Mouse (Mus musculus) kidney, postnatal 0 days (tissue): ENCODE data around the gene 4930562C15Rik. TPM values are rescaled to one million over a fixed set of nuclear protein-coding genes. Genes with fewer than 3 reads are reported as not detected.

Source experiments
- ATAC-seq: fragments of 200-750 bp; cut with Nextera tagmentation; replicated peaks from 2 replicates; pipeline ENCODE4 v1.8.0; 2017; ENCODE audit warnings: low read depth, moderate number of reproducible peaks, moderate TSS enrichment, moderate library complexity; ENCODE audit not compliant: low FRiP score
- DNase-seq: peaks from one replicate; pipeline ENCODE4 v3.0.0-alpha.2; 2016; ENCODE audit warnings: low spot score
- H3K27ac ChIP-seq: fragments of 300-500 bp; sonication (generic); 2 replicates; pipeline ENCODE4 v1.5.1; 2014; ENCODE audit warnings: mild to moderate bottlenecking
- H3K27me3 ChIP-seq: fragments of 300-500 bp; sonication (generic); 2 replicates; pipeline ENCODE4 v1.6.1; 2014; ENCODE audit warnings: low read length, mixed read lengths; ENCODE audit not compliant: insufficient read depth
- H3K36me3 ChIP-seq: fragments of 300-500 bp; sonication (generic); 2 replicates; pipeline ENCODE4 v1.6.1; 2014; ENCODE audit warnings: low read length, mixed read lengths; ENCODE audit not compliant: insufficient read depth
- H3K4me1 ChIP-seq: fragments of 300-500 bp; sonication (generic); replicated peaks from 2 replicates; pipeline ENCODE4 v1.6.1; 2014; ENCODE audit warnings: antibody characterized with exemption, low read length, mixed read lengths; ENCODE audit not compliant: insufficient read depth
- H3K4me2 ChIP-seq: fragments of 300-500 bp; sonication (generic); 2 replicates; pipeline ENCODE4 v1.6.1; 2014; ENCODE audit warnings: mild to moderate bottlenecking, low read length, moderate library complexity, mixed read lengths
- H3K4me3 ChIP-seq: fragments of 300-500 bp; sonication (generic); replicated peaks from 2 replicates; pipeline ENCODE4 v1.5.1; 2014; ENCODE audit warnings: low read depth, low read length
- H3K9ac ChIP-seq: fragments of 300-500 bp; sonication (generic); 2 replicates; pipeline ENCODE4 v1.6.1; 2014; ENCODE audit warnings: low read depth, low read length
- H3K9me3 ChIP-seq: fragments of 300-500 bp; sonication (generic); replicated peaks from 2 replicates; pipeline ENCODE4 v1.6.1; 2016; ENCODE audit warnings: low read length, inconsistent platforms, mixed read lengths
- CTCF ChIP-seq: IDR thresholded peaks from 2 replicates; pipeline ENCODE4 v1.5.1; 2016; ENCODE audit warnings: antibody characterized with exemption, low read depth, mild to moderate bottlenecking, moderate library complexity
- WGBS: fragments of 180-500 bp; shearing (Covaris S2); extraction: QIAGEN DNeasy Blood & Tissue Kit; methylation state at CpG from one replicate; pipeline ENCODE4 v1.1.7; 2014; 5-methylcytosine and 5-hydroxymethylcytosine counted together
- polyA plus RNA-seq: library from polyadenylated mRNA; unstranded; fragments of >200 nt; fragmentation: Nextera tagmentation; extraction: Ambion mirVana; gene quantifications from 2 replicates; pipeline ENCODE4 v1.2.1, GENCODE M21; 2015

4930562C15Rik gene
- polyA plus RNA-seq, 1 experiment from 2014 or later: 0.14 TPM

DNA sequence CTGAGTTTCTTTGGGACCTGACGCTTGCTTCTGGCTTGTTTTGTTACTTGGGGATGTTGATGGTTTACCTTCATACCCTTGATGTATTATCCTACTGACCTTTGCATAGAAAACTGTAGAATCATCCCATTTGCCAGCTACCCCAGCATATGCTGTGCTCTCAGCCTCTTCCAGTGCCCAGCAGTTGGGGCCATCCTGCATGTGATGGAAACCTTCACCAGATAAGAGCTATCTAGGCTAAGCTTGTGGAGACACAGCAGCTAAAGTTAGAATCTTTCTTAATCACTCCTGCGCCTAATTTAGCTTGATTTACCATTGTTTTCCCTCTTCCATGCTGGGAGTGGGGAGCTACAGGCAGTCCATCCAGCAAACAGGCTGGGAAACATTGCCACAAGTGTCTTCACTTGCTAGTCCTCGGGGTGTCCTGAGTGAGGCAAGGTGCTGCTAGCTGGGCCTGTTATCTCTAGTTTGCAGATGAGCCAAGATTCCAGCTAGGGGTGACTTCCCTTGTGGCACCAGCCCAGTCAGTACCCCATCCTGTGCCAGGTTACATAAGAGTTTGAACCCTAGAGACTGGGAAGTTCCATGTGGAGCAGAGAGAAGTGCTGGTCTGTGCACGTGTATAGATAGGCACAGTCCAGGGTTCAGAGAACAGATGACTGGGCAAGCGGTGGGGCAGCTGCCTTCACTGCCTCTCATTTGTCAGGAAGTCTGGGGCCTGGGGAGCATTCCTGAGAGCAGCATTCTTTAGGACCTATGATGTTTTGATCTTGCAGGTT, 61.2 kb downstream of the 4930562C15Rik start:
- Histone ChIP-seq H3K4me3 (no peak overlapping the region), H3K4me1 (0 out of 2 replicates have a peak, but pooled peaks cover 6% of the 10 kb centered on the region), H3K9ac (no peak overlapping the region), H3K27ac (peak overlapping the region; percentile 57; the same call in 1 of the 2 replicates), H3K4me2 (no peak overlapping the region), H3K27me3 (no peaks in the 10 kb centered on the region), H3K9me3 (no peaks in the 10 kb centered on the region), H3K36me3 (no peaks in the 10 kb centered on the region)
- DNase-seq (peak; percentile 25), ATAC-seq (peak; percentile 90)
- 67% methylated on average over 5 of the region's 5 CpGs for WGBS
- TF ChIP-seq CTCF: no peak

GRCm38 (mm10) chr16:4897146-4897730, 62.0 kb downstream of the 4930562C15Rik start:
- ATAC-seq (no peak; the same call in 1 of the 2 replicates), DNase-seq (no peak)
- H3K4me2 ChIP-seq: no peak overlapping the region
- no peak overlapping the region for H3K4me3 ChIP-seq
- no peak overlapping the region for H3K9ac ChIP-seq
- 0 out of 2 replicates have a peak, but pooled peaks cover 6% of the 10 kb centered on the region for H3K4me1 ChIP-seq
- H3K9me3 ChIP-seq: no peaks in the 10 kb centered on the region
- no peak overlapping the region for H3K27ac ChIP-seq
- WGBS: 61% methylated on average over 7 of the region's 7 CpGs
- no peaks in the 10 kb centered on the region for H3K36me3 ChIP-seq
- peak; percentile 31; the same call in 1 of the 2 replicates for TF ChIP-seq CTCF
- no peaks in the 10 kb centered on the region for H3K27me3 ChIP-seq

DNA sequence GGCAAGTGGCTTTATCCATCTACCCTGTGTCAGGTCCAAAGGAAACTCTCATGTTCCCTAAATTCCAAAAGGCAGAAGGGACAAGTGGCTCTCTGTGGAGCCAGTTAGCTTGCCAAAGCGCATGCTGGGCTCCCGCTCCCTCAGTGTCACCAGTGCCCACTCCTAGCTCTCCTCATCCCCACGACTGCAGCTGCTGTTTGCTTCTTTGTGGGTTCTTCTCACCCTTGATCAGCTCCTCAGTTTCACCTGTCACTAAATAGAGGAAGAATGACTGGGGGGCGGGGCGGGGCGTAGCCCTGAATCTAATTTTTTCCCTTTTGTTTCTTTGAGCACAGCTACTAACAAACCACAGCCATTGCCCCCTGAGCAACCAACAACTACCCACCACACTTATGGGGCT, 63.7 kb downstream of the 4930562C15Rik start:
- WGBS: 92% methylated on average over 6 of the region's 6 CpGs
- no peak overlapping the region for H3K27ac ChIP-seq

GRCm38 (mm10) chr16:4899711-4900110, 64.5 kb downstream of the 4930562C15Rik start:
- H3K36me3 ChIP-seq: no peaks in the 10 kb centered on the region
- H3K27me3 ChIP-seq: no peaks in the 10 kb centered on the region
- no peak overlapping the region for H3K4me3 ChIP-seq
- no peak for TF ChIP-seq CTCF
- ATAC-seq: no peak
- no peak overlapping the region for H3K4me2 ChIP-seq
- no peak overlapping the region for H3K9ac ChIP-seq
- 70% methylated on average over 2 of the region's 2 CpGs for WGBS
- no peak overlapping the region for H3K27ac ChIP-seq
- 0 out of 2 replicates have a peak, but pooled peaks cover 10% of the 10 kb centered on the region for H3K4me1 ChIP-seq
- DNase-seq: no peak
- H3K9me3 ChIP-seq: no peaks in the 10 kb centered on the region

More for the DNA sequence above, 63.7 kb downstream of the 4930562C15Rik start:
- no peak overlapping the region for H3K4me2 ChIP-seq
- H3K27me3 ChIP-seq: no peaks in the 10 kb centered on the region
- H3K36me3 ChIP-seq: no peaks in the 10 kb centered on the region
- ATAC-seq (no peak), DNase-seq (no peak)
- H3K4me3 ChIP-seq: no peak overlapping the region
- H3K9ac ChIP-seq: no peak overlapping the region
- no peak for TF ChIP-seq CTCF
- H3K9me3 ChIP-seq: no peaks in the 10 kb centered on the region
- 0 out of 2 replicates have a peak, but pooled peaks cover 10% of the 10 kb centered on the region for H3K4me1 ChIP-seq

- no peak for ATAC-seq
- DNase-seq: no peak
- WGBS: 55% methylated on average over 7 of the region's 7 CpGs
Measured at GRCm38 (mm10) chr16:4901167-4901566, 66.0 kb downstream of the 4930562C15Rik start.

DNA sequence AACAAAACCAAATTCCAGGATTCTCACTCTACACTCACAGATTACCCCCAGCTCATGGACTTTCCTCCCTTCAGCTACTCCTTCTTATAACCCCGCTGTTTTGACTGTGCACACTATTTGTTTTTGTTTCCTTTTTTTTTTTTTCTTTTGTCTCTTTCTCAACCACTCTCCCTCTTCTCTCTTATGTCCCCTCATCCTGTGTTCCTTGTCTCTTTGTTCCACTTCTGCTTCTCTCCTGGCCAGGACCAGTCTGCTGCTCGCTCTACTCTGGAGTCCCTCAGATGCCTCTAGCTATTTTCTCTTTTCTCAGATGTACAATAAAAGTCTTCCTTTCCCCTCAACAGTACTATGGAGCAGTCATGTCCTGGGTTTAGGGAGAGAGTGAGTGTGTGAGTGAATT, 67.2 kb downstream of the 4930562C15Rik start:
- WGBS: 82% methylated on average over 2 of the region's 2 CpGs
- H3K4me2 ChIP-seq: no peak overlapping the region
- DNase-seq (no peak), ATAC-seq (no peak)
- no peak overlapping the region for H3K4me3 ChIP-seq
- no peak overlapping the region for H3K9ac ChIP-seq
- H3K9me3 ChIP-seq: no peaks in the 10 kb centered on the region
- H3K36me3 ChIP-seq: 0 out of 2 replicates have a peak, but pooled peaks cover 4% of the 10 kb centered on the region
- TF ChIP-seq CTCF: no peak
- H3K27ac ChIP-seq: no peak overlapping the region
- no peaks in the 10 kb centered on the region for H3K27me3 ChIP-seq
- H3K4me1 ChIP-seq: 0 out of 2 replicates have a peak, but pooled peaks cover 5% of the 10 kb centered on the region

More at GRCm38 (mm10) chr16:4901167-4901566, 66.0 kb downstream of the 4930562C15Rik start:
- H3K36me3 ChIP-seq: no peaks in the 10 kb centered on the region
- H3K27ac ChIP-seq: no peak overlapping the region
- H3K4me2 ChIP-seq: no peak overlapping the region
- no peaks in the 10 kb centered on the region for H3K27me3 ChIP-seq
- H3K4me3 ChIP-seq: no peak overlapping the region
- 0 out of 2 replicates have a peak, but pooled peaks cover 10% of the 10 kb centered on the region for H3K4me1 ChIP-seq
- no peaks in the 10 kb centered on the region for H3K9me3 ChIP-seq
- no peak overlapping the region for H3K9ac ChIP-seq
- no peak for TF ChIP-seq CTCF
